Mouse (Mus musculus) gastrocnemius, adult 8-10 months (tissue): ENCODE data around the gene Gpr183. TPM values are rescaled to one million over a fixed set of nuclear protein-coding genes. Genes with fewer than 3 reads are reported as not detected.

ENCODE experiments used
- DNase-seq, 2 experiments: peaks; one replicate each; pipeline ENCODE4 v3.0.0; 2022; ENCODE audit warnings: low spot score in 2 of 2
- total RNA-seq, 4 experiments: library from RNA; stranded (reverse); gene quantifications; 2 replicates each; pipeline ENCODE4 v1.2.4; 2022

Gpr183 gene
- total RNA-seq = under 1 TPM; 0.15 to 0.38 (median 0.23) TPM

GRCm38 (mm10) chr14:121964990-121965389, at the start of gene Gpr183:
Gene Gpr183 (minus strand): TSS chr14:121965195.
- no peak for DNase-seq

- DNase-seq = no peak
Measured at GRCm38 (mm10) chr14:122013417-122013951, 48.5 kb upstream of the Gpr183 start.

GRCm38 (mm10) chr14:122012814-122013213, 47.8 kb upstream of the Gpr183 start:
- DNase-seq = no peak

GRCm38 (mm10) chr14:122012193-122012592, 47.2 kb upstream of the Gpr183 start:
- no peak for DNase-seq

- DNase-seq = no peak
Measured at GRCm38 (mm10) chr14:122011768-122012167, 46.8 kb upstream of the Gpr183 start.

GRCm38 (mm10) chr14:122010301-122010700, 45.3 kb upstream of the Gpr183 start:
- DNase-seq = no peak

- no peak for DNase-seq
Measured at GRCm38 (mm10) chr14:122009502-122009901, 44.5 kb upstream of the Gpr183 start.

GRCm38 (mm10) chr14:122008261-122008660, 43.3 kb upstream of the Gpr183 start:
- DNase-seq = no peak

GRCm38 (mm10) chr14:122003812-122004211, 38.8 kb upstream of the Gpr183 start:
- no peak for DNase-seq

- no peak for DNase-seq
Measured at GRCm38 (mm10) chr14:122002224-122002623, 37.2 kb upstream of the Gpr183 start.

GRCm38 (mm10) chr14:122000346-122001105, 35.5 kb upstream of the Gpr183 start:
- no peak for DNase-seq

GRCm38 (mm10) chr14:121999455-121999854, 34.5 kb upstream of the Gpr183 start:
- DNase-seq = no peak

GRCm38 (mm10) chr14:121996786-121997185, 31.8 kb upstream of the Gpr183 start:
- DNase-seq = peak; percentile 43 to 46

GRCm38 (mm10) chr14:121995557-121995870, 30.5 kb upstream of the Gpr183 start:
- no peak for DNase-seq

- no peak for DNase-seq
Measured at GRCm38 (mm10) chr14:121994846-121995556, 30.0 kb upstream of the Gpr183 start.

GRCm38 (mm10) chr14:121994171-121994700, 29.2 kb upstream of the Gpr183 start:
- DNase-seq = no peak

GRCm38 (mm10) chr14:121993616-121994015, 28.6 kb upstream of the Gpr183 start:
- DNase-seq = no peak

GRCm38 (mm10) chr14:121992395-121993280, 27.6 kb upstream of the Gpr183 start:
- DNase-seq = no peak

GRCm38 (mm10) chr14:121991921-121992320, 26.9 kb upstream of the Gpr183 start:
- no peak for DNase-seq

GRCm38 (mm10) chr14:121990897-121991296, 25.9 kb upstream of the Gpr183 start:
- DNase-seq = no peak

GRCm38 (mm10) chr14:121989869-121990268, 24.9 kb upstream of the Gpr183 start:
- no peak for DNase-seq
